Mouse (Mus musculus) limb, embryonic 13.5 days (tissue): ENCODE measurements around the gene Mtmr6. TPM values are rescaled to one million over a fixed set of nuclear protein-coding genes. Genes with fewer than 3 reads are reported as not detected.
"Not testable (repeated sequence)": the region's sequence is repeated elsewhere in the genome, so short reads cannot be mapped to it uniquely, and the experiment has no call there.

Source experiments
- ATAC-seq: fragments of 200-750 bp; cut with Nextera tagmentation; 2 replicates; pipeline ENCODE4 v1.8.0; 2017; ENCODE audit warnings: low read depth, moderate number of reproducible peaks, moderate TSS enrichment; ENCODE audit not compliant: low FRiP score
- H3K27ac ChIP-seq: fragments of 300-500 bp; sonication (generic); 2 replicates; pipeline ENCODE4 v1.5.1; 2015; ENCODE audit warnings: inconsistent platforms, mild to moderate bottlenecking, moderate library complexity
- H3K27me3 ChIP-seq: fragments of 300-500 bp; sonication (generic); 2 replicates; pipeline ENCODE4 v1.6.1; 2015; ENCODE audit warnings: mild to moderate bottlenecking, inconsistent platforms
- H3K36me3 ChIP-seq: fragments of 300-500 bp; sonication (generic); 2 replicates; pipeline ENCODE4 v1.6.1; 2015; ENCODE audit warnings: inconsistent platforms, mild to moderate bottlenecking, moderate library complexity
- H3K4me1 ChIP-seq: fragments of 300-500 bp; sonication (generic); 2 replicates; pipeline ENCODE4 v1.6.1; 2015; ENCODE audit warnings: inconsistent platforms
- H3K4me2 ChIP-seq: fragments of 300-500 bp; sonication (generic); replicated peaks from 2 replicates; pipeline ENCODE4 v1.6.1; 2015; ENCODE audit warnings: inconsistent platforms, mild to moderate bottlenecking, moderate library complexity
- H3K4me3 ChIP-seq: fragments of 300-500 bp; sonication (generic); 2 replicates; pipeline ENCODE4 v1.5.1; 2015; ENCODE audit warnings: moderate library complexity, mild to moderate bottlenecking, inconsistent platforms
- H3K9ac ChIP-seq: fragments of 300-500 bp; sonication (generic); 2 replicates; pipeline ENCODE4 v1.6.1; 2015; ENCODE audit warnings: mild to moderate bottlenecking, inconsistent platforms
- H3K9me3 ChIP-seq: fragments of 300-500 bp; sonication (generic); 2 replicates; pipeline ENCODE4 v1.6.1; 2016; ENCODE audit warnings: inconsistent platforms
- WGBS: fragments of 180-500 bp; shearing (Covaris S2); methylation state at CpG from one replicate; pipeline ENCODE4 v1.1.7; 2015; 5-methylcytosine and 5-hydroxymethylcytosine counted together
- microRNA counts: library from miRNA; unstranded; fragments of <30 nt; microRNA quantifications from one replicate; lab custom pipeline; 2016
- microRNA-seq: library from miRNA; unstranded; fragments of <30 nt; microRNA quantifications from one replicate; pipeline ENCODE4, GENCODE M21; 2016
- polyA plus RNA-seq: library from polyadenylated mRNA; unstranded; fragments of >200 nt; fragmentation: Nextera tagmentation; extraction: Ambion mirVana; gene quantifications from 2 replicates; pipeline ENCODE4 v1.2.1, GENCODE M21; 2015

Mtmr6 gene
- polyA plus RNA-seq, 1 experiment from 2014 or later = 37.4 TPM

- Histone ChIP-seq H3K27me3 (no peaks in the 10 kb centered on the region), H3K4me3 (no peak overlapping the region), H3K9ac (no peak overlapping the region), H3K9me3 (no peaks in the 10 kb centered on the region), H3K4me1 (no peaks in the 10 kb centered on the region), H3K36me3 (peaks cover 44% of the 10 kb centered on the region), H3K4me2 (no peak overlapping the region), H3K27ac (no peak overlapping the region)
- no peak for ATAC-seq
- 85% methylated on average over 4 of the region's 4 CpGs for WGBS
Measured at GRCm38 (mm10) chr14:60302441-60302840, 37.4 kb downstream of the Mtmr6 start.

GRCm38 (mm10) chr14:60304441-60305220 is 39.6 kb downstream of the Mtmr6 start:
- H3K9ac ChIP-seq = no peak overlapping the region
- H3K9me3 ChIP-seq = no peaks in the 10 kb centered on the region
- H3K4me2 ChIP-seq = no peak overlapping the region
- no peaks in the 10 kb centered on the region for H3K27me3 ChIP-seq
- H3K36me3 ChIP-seq = peaks cover 34% of the 10 kb centered on the region
- H3K4me1 ChIP-seq = no peaks in the 10 kb centered on the region
- H3K4me3 ChIP-seq = no peak overlapping the region
- WGBS = 89% methylated on average over 2 of the region's 2 CpGs
- no peak overlapping the region for H3K27ac ChIP-seq
- no peak for ATAC-seq

- WGBS = 62% methylated on average over 6 of the region's 6 CpGs
- Histone ChIP-seq H3K9me3 (no peaks in the 10 kb centered on the region), H3K27me3 (no peaks in the 10 kb centered on the region), H3K4me3 (no peak overlapping the region), H3K4me1 (no peaks in the 10 kb centered on the region), H3K9ac (no peak overlapping the region), H3K27ac (no peak overlapping the region), H3K4me2 (no peak overlapping the region), H3K36me3 (peaks cover 8% of the 10 kb centered on the region)
- no peak for ATAC-seq
Measured at GRCm38 (mm10) chr14:60308113-60308512, 43.1 kb downstream of the Mtmr6 start.

GRCm38 (mm10) chr14:60310691-60311090 is 45.7 kb downstream of the Mtmr6 start:
- Histone ChIP-seq H3K9me3 (peaks cover 9% of the 10 kb centered on the region; the same call in 1 of the 2 replicates), H3K27me3 (no peaks in the 10 kb centered on the region), H3K27ac (no peak overlapping the region), H3K9ac (no peak overlapping the region), H3K36me3 (no peaks in the 10 kb centered on the region), H3K4me1 (no peaks in the 10 kb centered on the region), H3K4me3 (no peak overlapping the region), H3K4me2 (no peak overlapping the region)
- no peak for ATAC-seq
- 59% methylated on average over 4 of the region's 4 CpGs for WGBS

- Histone ChIP-seq H3K4me1 (no peaks in the 10 kb centered on the region), H3K36me3 (no peaks in the 10 kb centered on the region), H3K27ac (no peak overlapping the region), H3K9me3 (peaks cover 5% of the 10 kb centered on the region; the same call in 1 of the 2 replicates), H3K9ac (no peak overlapping the region), H3K4me2 (no peak overlapping the region), H3K4me3 (no peak overlapping the region), H3K27me3 (no peaks in the 10 kb centered on the region)
- no peak for ATAC-seq
- 96% methylated on average over 1 of the region's 1 CpGs for WGBS
Measured at GRCm38 (mm10) chr14:60319231-60319630, 54.2 kb downstream of the Mtmr6 start.

GRCm38 (mm10) chr14:60320813-60321212 is 55.8 kb downstream of the Mtmr6 start:
- no peak for ATAC-seq
- 70% methylated on average over 3 of the region's 3 CpGs for WGBS

GRCm38 (mm10) chr14:60340001-60340400 is 75.0 kb downstream of the Mtmr6 start:
- not testable (repeated sequence) for ATAC-seq, H3K9ac ChIP-seq, H3K4me3 ChIP-seq, H3K4me2 ChIP-seq, H3K36me3 ChIP-seq, H3K9me3 ChIP-seq, H3K4me1 ChIP-seq, H3K27me3 ChIP-seq, H3K27ac ChIP-seq
- WGBS = 71% methylated on average over 5 of the region's 5 CpGs

More at GRCm38 (mm10) chr14:60320813-60321212, 55.8 kb downstream of the Mtmr6 start:
- Histone ChIP-seq H3K9me3 (no peaks in the 10 kb centered on the region), H3K27ac (no peak overlapping the region), H3K4me2 (no peak overlapping the region), H3K4me3 (no peak overlapping the region), H3K4me1 (no peaks in the 10 kb centered on the region), H3K9ac (no peak overlapping the region), H3K36me3 (no peaks in the 10 kb centered on the region), H3K27me3 (no peaks in the 10 kb centered on the region)

- Histone ChIP-seq H3K4me1 (no peaks in the 10 kb centered on the region), H3K36me3 (no peaks in the 10 kb centered on the region), H3K27me3 (no peaks in the 10 kb centered on the region), H3K27ac (no peak overlapping the region), H3K9me3 (no peaks in the 10 kb centered on the region), H3K9ac (no peak overlapping the region), H3K4me2 (no peak overlapping the region), H3K4me3 (no peak overlapping the region)
- no peak for ATAC-seq
- WGBS = 78% methylated on average over 4 of the region's 4 CpGs
Measured at GRCm38 (mm10) chr14:60340570-60340969, 75.5 kb downstream of the Mtmr6 start.

GRCm38 (mm10) chr14:60345326-60345876 is 80.4 kb downstream of the Mtmr6 start:
- no peaks in the 10 kb centered on the region for H3K4me1 ChIP-seq
- H3K27me3 ChIP-seq = no peaks in the 10 kb centered on the region
- no peak overlapping the region for H3K4me3 ChIP-seq
- no peak overlapping the region for H3K4me2 ChIP-seq
- H3K27ac ChIP-seq = no peak overlapping the region
- WGBS = 92% methylated on average over 6 of the region's 6 CpGs
- H3K9me3 ChIP-seq = no peaks in the 10 kb centered on the region
- H3K9ac ChIP-seq = no peak overlapping the region
- no peaks in the 10 kb centered on the region for H3K36me3 ChIP-seq
- no peak for ATAC-seq

MicroRNAs encoded within 50 kb of the gene (microRNA counts, 519-probe panel; counts per million panel counts)
- not detected for microRNA mmu-miR-719 (lab: Ali Mortazavi, UCI)

Small RNA genes lying within 50 kb of the gene (microRNA-seq; reads per million reads assigned to microRNA genes)
- gene Mir719 = 0.52 reads per million

Other genes with a start within 250 kb of the Mtmr6 start
- gene Atp8a2, start 68.0 kb upstream of the Mtmr6 start, polyA plus RNA-seq = 3.2 and 3.8 TPM in 2 replicates
- not detected in 2 replicates for gene Nupl1, start 13.8 kb upstream of the Mtmr6 start, polyA plus RNA-seq
- gene Gm49336, start 13.7 kb upstream of the Mtmr6 start, polyA plus RNA-seq = 47.2 and 51.6 TPM in 2 replicates
- 1.8 and 2.3 TPM in 2 replicates for gene Amer2, start 108.0 kb downstream of the Mtmr6 start, polyA plus RNA-seq